Mouse (Mus musculus) G1E-ER4 (cell line): ENCODE data around the gene Nutf2-ps1. TPM values are rescaled to one million over a fixed set of nuclear protein-coding genes. Genes with fewer than 3 reads are reported as not detected.

ENCODE experiments used
- GATA1 ChIP-seq: IDR thresholded peaks from one replicate; pipeline ENCODE4 v1.8.0; 2012; ENCODE audit warnings: low read length, inconsistent platforms
- polyA plus RNA-seq: library from polyadenylated mRNA; stranded (reverse); fragments of >175 nt; gene quantifications from 2 replicates; pipeline ENCODE4 v1.2.3, GENCODE M21; 2012

The Nutf2-ps1 gene
- polyA plus RNA-seq, 1 experiment: 201 TPM

DNA sequence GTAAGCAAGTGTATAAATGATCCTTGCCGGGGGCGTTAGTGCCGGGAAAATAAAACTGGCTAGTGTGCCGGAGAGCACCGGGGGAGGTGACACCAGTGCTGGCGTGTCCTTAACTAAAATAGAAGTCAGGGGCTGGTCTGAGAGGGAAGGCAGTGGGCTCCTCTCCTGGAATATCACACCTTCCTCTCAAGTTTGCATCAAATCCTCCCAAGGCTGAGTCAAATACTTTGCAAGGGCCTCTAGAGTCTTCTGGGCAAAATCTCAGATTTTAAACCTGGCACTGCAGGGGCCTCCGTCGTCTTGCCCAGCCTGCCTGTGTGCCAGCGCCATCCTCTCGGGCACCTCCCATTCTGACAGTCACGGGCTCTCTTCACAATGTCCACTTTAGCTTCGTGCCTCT is 37.9 kb downstream of the Nutf2-ps1 start:
- TF ChIP-seq GATA1: no peak

DNA sequence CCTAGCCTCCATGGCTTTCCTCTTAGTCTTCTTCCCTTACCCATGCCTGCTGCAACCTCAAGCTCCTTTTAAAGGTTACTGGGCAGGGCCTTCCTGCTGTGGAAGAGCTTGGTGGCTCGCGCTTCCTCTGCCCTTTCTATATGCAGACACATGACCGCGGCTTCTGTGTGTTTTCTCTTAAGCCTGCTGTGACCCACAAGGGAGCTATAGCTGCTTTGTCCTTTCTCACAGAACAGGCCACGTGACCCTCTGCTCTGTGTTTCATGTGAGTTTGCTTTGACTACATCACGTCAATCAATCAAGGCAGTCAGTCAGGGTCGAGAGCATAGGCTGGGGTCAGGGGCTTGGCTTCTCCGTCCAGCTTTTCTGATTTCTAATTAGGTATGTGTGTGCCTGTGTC is 41.3 kb downstream of the Nutf2-ps1 start:
- no peak for TF ChIP-seq GATA1

DNA sequence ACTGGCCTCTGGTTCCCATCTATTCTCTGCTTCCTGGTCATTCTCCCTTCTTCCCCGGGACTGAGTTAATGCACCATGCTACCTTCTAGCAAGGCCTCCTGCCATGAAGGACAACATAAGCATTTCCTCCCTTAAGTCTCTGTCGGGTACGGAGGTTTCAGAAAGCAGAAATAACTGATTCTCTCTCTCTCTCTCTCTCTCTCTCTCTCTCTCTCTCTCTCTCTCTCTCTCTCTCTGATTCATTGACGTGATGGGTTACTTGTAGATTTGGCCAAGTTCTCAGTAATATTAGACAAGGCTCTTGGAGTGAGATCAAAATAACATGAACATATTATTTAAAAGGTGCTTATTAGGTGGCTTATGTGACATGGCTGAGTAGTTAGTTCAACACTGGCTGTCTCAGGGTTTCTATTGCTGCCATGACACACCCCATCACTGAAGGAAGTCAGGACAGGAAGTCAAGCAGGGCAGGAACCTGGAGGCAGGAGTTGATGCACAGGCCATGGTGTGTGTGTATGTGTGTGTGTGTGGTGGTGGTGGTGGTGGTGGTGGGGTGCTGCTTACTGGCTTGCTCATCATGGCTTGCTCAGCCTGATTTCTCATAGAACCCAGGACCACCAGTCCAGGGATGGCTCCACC is 43.8 kb downstream of the Nutf2-ps1 start:
- TF ChIP-seq GATA1: no peak

DNA sequence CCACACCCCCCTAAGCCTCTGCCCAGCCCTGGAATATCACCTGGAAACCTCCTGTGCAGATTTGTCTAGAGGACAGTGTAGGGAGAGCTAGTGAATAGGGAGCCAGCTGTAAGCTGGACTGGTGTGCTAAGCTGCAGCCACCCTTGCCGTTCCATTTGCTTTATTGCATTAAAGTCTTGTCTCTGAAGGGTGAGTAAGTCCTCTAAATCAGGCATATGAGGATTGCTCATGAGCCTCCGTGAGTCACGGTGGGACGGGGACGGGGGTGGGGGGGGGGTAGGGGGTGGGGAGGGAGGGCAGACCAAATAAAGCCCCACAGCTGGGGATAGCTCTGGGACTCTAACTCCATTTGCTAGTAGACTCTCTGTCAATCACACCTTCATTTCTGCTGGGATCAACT is 45.3 kb downstream of the Nutf2-ps1 start:
- no peak for TF ChIP-seq GATA1

DNA sequence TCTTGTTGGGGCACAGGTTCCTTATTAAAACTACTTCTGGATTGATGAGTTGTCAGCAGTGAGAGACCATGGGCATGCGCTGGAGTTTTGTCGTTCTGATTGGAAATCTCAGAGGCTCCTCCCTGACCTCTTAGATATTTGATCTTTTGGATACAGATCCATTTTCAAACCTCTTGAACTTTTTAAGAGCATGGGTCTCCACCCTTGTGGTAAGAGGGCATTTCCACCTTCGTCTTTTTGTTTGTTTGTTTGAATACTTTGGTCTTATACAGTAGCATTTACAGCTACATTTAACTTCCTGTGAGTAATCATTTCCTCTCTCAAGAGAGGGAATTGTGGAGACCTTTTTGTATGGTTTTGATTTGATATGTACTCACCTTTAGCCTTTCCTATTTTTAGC is 49.6 kb downstream of the Nutf2-ps1 start:
- no peak for TF ChIP-seq GATA1

DNA sequence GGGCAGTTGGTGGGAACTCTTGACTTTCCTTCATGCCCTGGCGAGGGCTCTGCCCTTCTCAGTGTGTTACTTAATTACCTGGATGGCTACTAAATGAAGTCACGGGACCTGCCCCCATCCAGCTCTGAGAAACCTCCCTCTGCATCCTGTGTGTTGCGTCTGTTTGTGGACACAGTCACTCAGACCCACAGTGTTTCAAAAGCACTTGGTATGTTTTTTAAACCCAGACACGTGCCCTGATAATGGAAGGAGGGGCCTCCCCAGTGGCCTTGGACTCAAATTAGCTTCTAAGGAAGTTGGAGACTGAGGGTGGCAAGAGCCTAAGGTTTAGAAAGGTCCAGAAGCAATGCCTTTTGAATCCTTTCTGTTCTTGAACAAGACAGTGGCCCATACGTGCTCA is 50.1 kb downstream of the Nutf2-ps1 start:
- no peak for TF ChIP-seq GATA1

Other genes with a start within 250 kb of the Nutf2-ps1 start
- gene Gm10197, start 217.3 kb downstream of the Nutf2-ps1 start, polyA plus RNA-seq: not detected in 2 replicates
- 175 and 199 TPM in 2 replicates for gene Smndc1, start 198.5 kb downstream of the Nutf2-ps1 start, polyA plus RNA-seq
- not detected in 2 replicates for gene Dusp5, start 60.0 kb downstream of the Nutf2-ps1 start, polyA plus RNA-seq
- 30.2 and 36.3 TPM in 2 replicates for gene Smc3, start 11.3 kb upstream of the Nutf2-ps1 start, polyA plus RNA-seq
- 0.28 and 0.39 TPM in 2 replicates for gene Rbm20, start 88.2 kb upstream of the Nutf2-ps1 start, polyA plus RNA-seq